Mouse (Mus musculus) spleen, postnatal 4 days (tissue): ENCODE data around the gene Mettl2.

Experiments used
- DNase-seq, 2 experiments: peaks; one replicate each; pipeline ENCODE4 v3.0.0; 2022; ENCODE audit warnings: low spot score in 2 of 2

Gene Mettl2

DNA sequence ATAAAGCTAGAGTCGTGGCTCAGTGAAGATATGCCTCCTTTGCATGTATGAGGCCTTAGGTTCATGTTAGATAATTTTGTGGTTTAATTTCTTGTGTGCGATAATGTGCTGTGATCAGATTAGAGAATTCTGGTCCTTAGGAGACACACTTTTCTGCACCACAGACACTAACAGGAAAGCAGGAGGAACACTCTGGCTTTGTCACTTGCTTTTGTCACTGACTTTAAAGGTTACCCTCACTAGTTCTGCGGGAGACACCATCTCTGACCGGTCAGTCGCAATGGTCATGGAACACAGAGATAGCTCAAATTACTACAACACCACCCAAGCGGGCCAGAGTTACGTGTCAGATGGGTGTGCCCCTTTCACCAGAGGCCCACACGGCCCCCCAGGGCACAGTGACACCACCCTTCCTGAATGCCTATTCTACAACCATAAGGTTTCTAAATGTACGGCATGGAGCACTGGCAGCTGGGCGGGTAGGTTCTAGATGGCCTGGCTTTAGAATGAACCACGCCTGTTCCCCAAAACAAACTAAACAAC lies 26.2 kb downstream of the Mettl2 start:
- peak in 1 of 2 experiments; percentile 45 for DNase-seq

DNA sequence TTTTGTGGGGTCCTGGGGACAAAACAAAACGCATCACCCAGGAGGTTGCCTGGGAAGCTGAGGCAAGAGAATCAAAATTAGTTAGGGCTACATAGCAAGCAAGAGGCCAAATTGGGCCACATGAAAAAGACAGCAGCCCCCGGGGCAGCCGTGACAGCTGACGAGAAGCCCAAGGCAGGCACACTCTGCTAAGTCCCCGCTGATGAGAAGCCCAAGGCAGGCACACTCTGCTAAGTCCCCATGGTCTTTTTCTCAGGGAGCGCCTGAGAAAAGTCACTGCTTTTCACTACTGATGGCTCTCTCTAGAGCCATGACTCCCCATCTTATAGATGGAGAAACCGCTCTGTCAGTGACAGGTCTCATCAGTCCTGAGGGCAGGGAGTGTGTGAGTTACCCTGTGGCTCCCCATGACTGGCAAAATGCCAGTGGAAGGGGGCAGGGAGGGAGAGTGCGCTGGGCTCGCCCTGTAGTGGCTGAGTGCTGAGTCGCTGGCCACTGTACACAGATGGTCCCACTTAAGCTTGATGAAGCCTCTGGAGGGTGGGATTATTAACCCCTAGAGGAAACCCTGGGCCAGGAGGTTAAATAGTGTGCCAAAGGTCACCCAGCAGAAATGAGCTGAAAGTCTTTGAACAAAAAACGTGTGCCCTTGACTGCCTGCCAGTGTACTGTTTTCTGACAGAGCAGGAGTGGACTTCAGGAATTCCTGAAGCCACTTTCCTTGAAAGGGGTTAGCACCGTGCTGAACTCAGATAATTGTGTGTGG lies 27.0 kb downstream of the Mettl2 start:
- peak; percentile 79 to 86 for DNase-seq

DNA sequence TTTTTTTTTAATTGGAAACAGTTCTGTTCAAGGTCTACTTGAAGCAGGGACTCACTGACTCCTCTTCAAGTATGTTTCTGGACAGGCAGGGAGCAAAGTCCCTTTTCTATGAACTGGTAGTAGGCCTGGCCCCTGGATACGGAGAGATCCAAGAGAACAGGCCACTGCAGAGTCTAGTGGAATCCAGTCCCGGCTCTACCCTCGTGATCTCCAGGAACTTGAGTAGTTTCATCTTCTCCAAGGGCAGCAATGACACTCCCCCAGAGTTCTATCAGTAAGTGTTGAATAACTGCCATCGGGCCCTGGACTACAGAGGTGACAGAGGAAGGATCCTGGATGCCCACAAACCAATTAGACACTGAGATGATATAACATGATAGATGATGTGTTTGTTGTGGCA lies 29.7 kb downstream of the Mettl2 start:
- DNase-seq: no peak

DNA sequence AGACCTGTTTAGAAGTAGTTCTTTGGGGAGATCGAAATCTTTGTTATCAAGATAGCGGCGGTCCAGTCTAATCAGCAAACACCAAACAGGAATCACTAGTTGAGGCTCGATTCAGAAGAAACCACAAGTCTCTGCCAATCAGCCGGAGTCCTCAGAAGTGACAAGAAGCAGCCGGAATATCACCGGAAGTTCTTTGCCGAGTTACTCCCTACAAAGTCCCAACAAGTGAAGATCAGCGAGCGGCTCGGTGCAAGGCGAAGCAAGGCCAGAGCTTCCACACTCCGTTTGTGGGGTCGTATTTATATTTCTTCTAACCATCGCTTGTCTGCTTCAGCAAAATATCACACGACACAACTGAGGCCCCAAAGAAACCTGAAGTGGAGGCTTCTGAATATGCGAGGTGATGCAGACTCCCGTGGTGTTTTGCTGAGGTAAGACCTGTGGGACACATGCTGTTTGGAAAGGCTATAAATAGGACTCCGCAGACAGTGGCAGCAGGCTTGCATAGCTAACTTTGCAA lies 30.6 kb downstream of the Mettl2 start:
- DNase-seq: no peak

DNA sequence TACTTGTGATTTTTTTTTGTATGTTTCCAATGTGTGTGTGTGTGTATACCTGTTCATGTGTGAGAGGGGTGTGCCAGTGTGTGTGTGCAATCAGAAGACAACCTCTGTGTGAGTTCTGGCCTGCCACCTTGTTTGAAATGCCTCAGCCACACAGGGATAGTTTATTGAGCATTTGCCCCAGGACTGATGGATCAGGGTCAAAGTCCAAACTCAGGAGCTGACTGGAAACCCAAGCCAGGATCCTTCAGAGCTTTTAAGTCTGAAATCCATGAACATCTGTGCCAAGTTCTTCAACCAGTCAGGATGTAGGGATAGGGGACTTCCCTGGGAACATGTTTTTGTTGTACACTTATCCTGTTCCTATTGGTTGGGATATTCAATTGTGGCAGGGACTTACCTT lies 31.8 kb downstream of the Mettl2 start:
- no peak for DNase-seq

DNA sequence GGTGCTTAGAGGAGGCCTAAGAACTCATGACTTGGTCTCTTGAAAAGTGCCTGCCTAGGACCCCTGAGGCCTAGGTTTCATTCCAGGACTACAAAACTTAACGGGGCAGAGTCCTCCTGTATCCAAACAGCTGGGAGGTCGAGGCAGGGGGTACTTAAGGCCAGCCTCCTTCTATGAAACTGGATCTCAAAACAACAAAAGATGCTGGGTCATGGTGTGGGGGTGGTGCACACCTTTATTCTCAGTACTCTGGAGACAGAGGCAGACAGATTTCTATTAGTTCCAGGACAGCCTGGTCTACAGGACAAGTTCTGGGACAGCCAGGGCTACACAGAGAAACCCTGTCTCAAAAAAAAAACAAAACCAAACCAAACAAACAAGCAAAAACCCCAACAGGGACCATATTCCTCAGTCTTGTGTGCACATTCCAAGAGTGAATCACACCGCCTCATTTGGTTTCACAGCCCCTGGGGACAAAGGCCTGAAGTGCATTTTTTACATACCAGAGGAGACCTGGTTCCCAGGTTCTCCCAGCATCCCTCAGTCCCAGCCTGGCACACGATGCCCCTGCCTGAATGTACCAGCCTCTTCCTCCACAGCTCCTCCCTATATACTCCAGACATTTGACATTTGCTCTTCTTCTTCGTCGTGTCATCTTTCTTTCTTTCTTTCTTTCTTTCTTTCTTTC lies 33.6 kb downstream of the Mettl2 start:
- DNase-seq: no peak

DNA sequence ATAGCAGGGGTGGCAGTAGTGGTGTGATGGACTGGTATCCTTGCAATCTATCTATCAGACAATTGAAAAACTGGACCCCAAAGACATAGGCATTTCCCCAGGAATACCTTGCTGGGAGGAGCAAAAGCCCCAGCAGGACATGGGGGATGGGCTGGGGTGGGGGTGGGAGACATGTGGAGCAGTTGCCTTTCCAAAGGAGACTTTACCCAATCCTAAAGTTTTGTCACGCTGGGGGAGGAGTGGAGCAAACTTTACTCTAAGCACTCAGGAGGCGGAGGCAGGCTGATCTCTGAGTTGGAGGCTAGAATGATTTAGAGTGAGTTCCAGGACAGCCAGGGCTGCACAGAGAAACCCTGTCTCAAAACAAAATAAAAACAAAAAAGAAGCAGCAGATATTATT lies 35.2 kb downstream of the Mettl2 start:
- no peak for DNase-seq

DNA sequence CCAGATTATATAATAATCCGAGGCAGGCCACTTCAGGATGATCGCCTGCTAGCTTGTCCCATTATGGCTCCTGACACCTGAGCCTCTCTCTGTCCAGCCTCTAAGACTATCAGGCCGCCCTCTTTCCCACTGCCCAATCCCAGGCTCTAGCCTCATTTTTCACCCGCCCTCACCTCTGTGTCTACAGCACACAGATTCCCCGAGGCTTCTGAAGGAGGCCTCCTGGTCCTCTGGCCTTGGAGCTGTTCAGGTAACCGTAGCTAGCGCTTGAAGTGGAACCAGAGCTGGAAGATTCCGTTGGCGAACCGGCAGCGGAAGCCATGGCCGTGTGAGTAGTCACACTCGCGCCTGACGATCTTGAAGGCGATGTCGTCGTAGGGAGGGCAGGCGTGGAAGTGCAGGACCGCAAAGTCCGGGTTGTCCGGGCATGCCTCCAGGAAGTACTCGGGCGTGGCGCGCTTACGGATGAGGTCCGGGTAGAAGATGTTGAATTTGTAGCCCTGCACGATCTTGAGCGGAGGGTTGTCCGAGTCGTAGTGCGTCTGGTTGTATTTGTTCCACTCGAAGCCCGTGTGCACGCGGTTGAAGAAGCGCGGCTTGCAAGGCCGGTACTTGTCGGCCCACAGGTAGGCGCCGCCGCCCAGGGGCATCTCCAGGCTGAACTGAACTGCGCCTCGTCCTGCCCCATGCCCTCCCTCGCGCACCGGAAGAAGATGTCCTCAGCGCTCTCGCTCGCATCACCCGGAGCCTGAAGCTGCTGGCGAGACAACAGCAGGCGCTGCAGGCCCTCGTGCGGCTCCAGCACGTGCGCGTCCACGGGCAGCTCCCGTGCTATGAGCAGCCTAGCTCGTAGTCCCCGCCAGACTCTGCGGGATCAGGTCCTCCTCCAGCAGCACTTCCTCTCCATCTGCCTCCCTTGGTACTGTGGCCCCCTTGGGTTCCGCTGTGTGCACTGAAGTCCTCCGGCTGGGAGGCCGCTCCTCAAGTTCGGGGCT lies 38.6 kb downstream of the Mettl2 start:
- DNase-seq: no peak

DNA sequence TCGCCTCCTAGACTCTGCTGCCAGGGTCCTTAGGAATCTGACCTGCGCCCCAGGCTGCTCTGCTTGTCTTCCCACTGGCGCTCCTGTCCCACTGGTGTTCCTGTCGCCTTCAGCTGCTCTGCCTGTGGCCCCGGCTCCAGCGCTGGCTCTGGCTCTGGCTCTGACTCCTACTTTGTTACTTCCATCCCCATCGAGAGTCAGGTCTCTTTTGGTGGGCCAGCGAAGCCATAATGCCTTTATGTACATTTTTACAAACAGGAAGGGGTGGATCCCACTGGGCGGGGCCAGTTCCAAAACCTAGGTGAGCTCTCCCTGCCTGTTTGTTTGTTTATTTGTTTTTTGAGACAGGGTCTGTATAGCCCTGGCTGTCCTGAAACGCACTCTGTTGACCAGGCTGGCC lies 40.6 kb downstream of the Mettl2 start:
- DNase-seq: no peak

DNA sequence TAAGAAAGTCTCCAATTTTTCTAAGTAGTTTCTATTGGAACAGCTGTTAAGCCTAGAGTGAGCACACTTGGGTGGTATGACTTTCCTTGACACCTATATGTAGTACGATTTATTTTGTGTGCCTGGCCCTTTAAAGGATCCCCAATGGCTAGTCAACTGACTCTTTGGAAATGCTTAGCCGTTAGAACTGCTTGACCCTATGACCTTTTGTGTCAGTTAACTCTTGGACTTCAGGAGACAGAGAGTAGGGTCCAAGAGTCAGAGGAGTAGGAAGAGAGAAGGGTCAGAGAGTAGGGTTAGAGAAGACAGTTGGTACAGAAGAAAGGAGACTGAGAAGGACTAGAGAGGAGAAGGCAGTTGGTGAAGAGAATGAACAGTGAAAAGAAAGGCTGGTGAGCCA lies 52.3 kb downstream of the Mettl2 start, which contains the start of gene Tlk2:
Gene Tlk2 (plus strand): TSS at position 292 of the 400 bp plus-strand sequence.
- no peak for DNase-seq

DNA sequence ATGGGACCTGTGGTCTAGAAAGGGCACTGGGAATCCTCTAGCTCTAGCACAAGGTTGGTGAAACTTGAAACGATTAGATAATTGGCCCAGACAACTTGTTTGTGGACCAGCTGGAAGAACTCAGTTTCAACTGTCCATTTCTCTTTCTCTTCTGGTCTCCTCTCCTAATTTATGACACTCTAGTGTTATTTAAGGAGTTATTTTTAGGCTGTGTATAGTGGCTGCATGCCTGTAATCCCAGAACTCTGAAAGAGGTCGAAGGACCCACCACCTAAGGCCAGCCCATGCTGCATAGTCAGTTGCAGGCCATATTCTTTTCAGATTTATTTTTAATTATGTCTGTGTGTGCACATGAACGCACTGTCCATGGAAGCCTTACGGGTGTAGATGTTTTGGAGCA lies 53.3 kb downstream of the Mettl2 start:
- DNase-seq: no peak

DNA sequence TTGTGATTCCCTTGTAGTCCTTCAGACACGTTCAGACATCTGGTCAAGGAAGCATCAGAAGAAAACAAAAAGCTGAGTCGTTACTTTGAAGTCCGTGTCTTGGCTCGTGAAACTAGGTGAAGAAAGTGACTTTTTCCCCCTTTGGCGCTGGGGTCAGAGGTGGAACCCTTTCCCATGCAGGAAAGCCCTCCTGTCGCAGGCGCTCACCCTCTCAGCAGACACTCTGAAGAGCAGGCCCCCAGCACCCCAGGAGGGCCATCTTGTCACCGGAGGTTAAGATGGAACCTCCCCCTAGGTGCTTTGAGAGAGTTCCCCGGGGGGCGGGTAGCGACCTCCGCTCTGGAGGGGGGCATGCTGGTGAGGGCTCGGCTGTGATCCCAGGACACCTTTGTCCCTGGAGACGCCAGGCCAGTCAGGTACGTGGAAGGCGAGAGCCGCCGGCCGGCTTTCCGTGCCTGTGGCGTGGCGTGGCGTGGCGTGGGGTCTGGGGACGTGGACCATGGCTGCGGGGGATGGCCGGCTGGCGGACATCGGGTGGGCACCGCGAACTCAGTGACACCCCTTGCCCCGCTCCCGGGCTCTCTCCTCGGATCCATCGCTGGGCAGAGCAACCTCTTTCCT lies 54.4 kb downstream of the Mettl2 start:
- DNase-seq: peak; percentile 48 to 82

DNA sequence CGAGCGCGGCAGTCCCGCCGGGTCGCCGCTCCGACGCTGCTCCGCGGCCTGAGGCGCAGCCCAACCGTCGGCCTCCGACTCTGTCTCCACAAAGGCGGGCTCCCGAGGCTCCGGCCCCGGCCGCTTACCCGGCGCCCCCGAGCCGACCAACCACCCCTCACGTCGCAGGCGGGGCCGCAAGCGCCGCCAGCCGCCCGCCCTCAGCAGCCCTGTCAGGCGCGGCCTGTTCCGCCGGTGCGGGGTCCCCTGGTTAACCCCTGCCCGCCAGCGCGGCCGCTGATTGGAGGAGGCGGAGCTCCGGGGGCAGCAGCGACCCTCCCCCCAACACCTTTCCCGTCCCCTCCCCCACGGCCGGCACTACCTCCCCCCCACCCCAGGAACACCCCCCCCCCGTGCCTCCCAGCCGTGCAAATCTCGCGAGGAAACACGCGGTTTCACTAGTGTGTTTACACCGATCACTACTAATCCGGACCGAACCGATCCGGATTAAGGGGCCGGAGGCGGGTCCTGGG lies 55.0 kb downstream of the Mettl2 start:
- DNase-seq: peak; percentile 90 to 98

DNA sequence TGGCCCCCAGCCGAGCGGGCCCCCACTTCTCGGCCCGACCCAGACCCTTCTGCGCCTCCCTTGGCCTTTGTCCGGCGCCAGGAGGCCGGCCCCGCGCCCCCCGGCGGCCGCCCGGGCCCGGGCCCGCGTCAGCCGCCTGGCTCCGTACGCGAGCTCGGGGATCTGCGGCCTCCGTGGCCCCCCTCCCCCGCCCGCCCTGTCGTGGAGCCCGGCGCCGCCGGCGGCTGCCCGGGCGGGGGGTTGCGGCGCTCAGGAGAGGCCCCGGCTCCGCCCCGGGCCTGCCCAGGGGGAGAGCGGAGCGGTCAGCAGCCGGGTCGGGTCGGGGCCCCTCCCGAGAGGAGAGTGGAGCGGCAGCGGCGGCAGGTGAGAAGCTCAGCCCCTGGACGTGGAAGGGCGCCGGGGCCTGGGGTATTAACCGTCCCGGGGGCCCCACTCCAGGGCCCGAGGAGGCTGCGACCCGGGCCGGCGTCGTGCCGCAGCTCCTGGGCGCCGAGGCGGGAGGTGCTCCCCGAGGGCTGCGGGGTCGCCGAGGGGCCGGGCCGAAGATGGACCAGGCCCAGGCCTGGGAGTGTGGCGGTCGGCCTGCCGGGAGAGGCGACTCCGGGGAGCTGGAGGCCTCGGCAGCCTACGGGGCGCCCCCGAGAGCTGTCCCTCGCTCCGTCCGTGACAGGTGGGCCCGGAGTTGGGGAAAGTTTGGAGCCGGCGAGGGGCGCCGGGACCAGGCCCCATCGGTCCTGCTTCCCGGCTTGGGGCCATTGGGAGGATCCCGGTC lies 55.6 kb downstream of the Mettl2 start:
- DNase-seq: peak; percentile 58 to 86

DNA sequence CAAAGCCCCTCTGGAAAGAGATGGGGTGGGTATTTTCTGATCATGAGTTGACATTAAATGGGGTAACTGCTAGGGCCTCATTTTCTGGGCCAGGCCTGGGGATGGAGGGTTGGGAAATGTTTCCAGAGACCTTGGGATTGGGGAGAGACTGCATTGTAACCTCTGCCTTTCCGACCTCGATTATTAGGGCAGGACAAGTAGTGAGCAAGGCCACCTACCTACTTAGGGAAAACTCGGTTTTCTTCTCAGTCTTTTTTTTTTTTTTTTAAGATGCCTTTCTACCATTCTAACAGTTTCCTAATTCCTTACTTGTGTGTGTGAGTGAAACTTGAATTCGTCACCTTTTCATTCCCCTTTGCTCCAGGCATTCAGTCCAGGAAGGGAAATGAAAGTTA lies 56.2 kb downstream of the Mettl2 start:
- no peak for DNase-seq

DNA sequence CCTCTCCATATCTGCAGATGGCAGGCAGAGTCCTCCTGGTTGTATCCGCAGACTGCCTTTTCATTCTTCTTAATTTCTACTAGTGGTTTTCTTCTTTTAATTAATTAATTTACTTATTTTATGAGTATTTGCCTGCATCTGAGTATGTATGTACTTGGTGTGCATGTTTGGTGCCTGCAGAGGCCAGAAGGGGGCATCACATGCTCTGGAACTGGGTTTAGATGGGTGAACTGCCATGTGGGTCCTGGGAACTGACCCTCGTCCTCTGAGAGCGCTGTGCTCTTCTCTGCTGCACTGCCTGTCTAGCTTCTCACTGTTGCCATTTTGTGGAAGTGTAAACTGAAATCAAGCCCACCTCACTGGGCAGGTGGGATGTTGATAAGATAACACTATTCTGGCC lies 58.5 kb downstream of the Mettl2 start:
- DNase-seq: no peak
